9 mouse cellular contexts compared by ENCODE assay signal in genomic region chr9:54981291-54982191, GRCm38 (mm10). TPM values are rescaled to one million over a fixed set of nuclear protein-coding genes. Genes with fewer than 3 reads are reported as not detected.
DNase-seq lines count a peak whose midpoint lies in the region; ATAC-seq and TF ChIP-seq lines count a peak whose summit lies in the region.
"Had no signal": no experiment of that assay in that cellular context is flagged by ENCODE, and none has a peak within 500 bp of the region (broad histone marks: within the 10 kb centered on the region; RNA-seq: fewer than 3 reads in every experiment).

No protein-coding gene starts in this region.

- no peak overlapping the region for H3K27ac ChIP-seq in gastrocnemius, adult 2 months
- H3K27ac ChIP-seq in embryonic facial prominence, embryonic 14.5 days (replicated peaks; ENCODE audit: low read depth, low read length) = no peak overlapping the region
- H3K27ac ChIP-seq in hindbrain, embryonic 16.5 days (ENCODE audit: low read depth, low read length) = peak overlapping the region; percentile 26; the same call in 1 of the 2 replicates
- no peak overlapping the region for H3K27ac ChIP-seq in liver, embryonic 13.5 days

- ATAC-seq in embryonic facial prominence, embryonic 14.5 days (ENCODE audit: low read depth) = peak; percentile 91
- peak; percentile 89 for ATAC-seq in hindbrain, embryonic 16.5 days
- ATAC-seq in liver, embryonic 13.5 days (ENCODE audit: low read depth) = 0 out of 2 replicates have a peak, but pooled peaks have one; percentile 57

- DNase-seq in gastrocnemius, adult 2 months = peak; percentile 21
- no peak for DNase-seq in gastrocnemius, postnatal 25 days
- peak; percentile 55 for DNase-seq in Muller cell, postnatal 12 days (ENCODE audit: inconsistent ontology term)
- DNase-seq in embryonic facial prominence, embryonic 14.5 days (ENCODE audit: low spot score) = peak; percentile 71
- DNase-seq in liver, embryonic 13.5 days = peak; percentile 29
- peak; percentile 68 for DNase-seq in neural tube, embryonic 10.5 days (ENCODE audit: extremely low spot score, low spot score)
- DNase-seq in frontal cortex, adult 2 months (ENCODE audit: extremely low spot score in 1 of 2, low spot score in 1 of 2) = no peak

- WGBS in embryonic facial prominence, embryonic 14.5 days = under 1% methylated on average over 29 of the region's 85 CpGs
- WGBS in hindbrain, embryonic 16.5 days = under 1% methylated on average over 73 of the region's 85 CpGs
- WGBS in liver, embryonic 13.5 days (ENCODE audit: insufficient replicate concordance) = 2% methylated on average over 84 of the region's 85 CpGs

- H3K36me3 ChIP-seq in embryonic facial prominence, embryonic 14.5 days (ENCODE audit: control insufficient read depth, insufficient read depth, low read length) = no peaks in the 10 kb centered on the region
- H3K36me3 ChIP-seq in hindbrain, embryonic 16.5 days (ENCODE audit: control insufficient read depth, insufficient read depth, low read length) = no peaks in the 10 kb centered on the region
- no peaks in the 10 kb centered on the region for H3K36me3 ChIP-seq in liver, embryonic 13.5 days

- H3K4me3 ChIP-seq in gastrocnemius, adult 2 months = peak overlapping the region; percentile 71
- peak overlapping the region; percentile 65 for H3K4me3 ChIP-seq in embryonic facial prominence, embryonic 14.5 days (ENCODE audit: low read depth, low read length)
- H3K4me3 ChIP-seq in hindbrain, embryonic 16.5 days (ENCODE audit: low read length) = peak overlapping the region; percentile 69
- peak overlapping the region; percentile 62 for H3K4me3 ChIP-seq in liver, embryonic 13.5 days (replicated peaks)

- H3K9me3 ChIP-seq in embryonic facial prominence, embryonic 14.5 days (ENCODE audit: control insufficient read depth, low read length) = no peaks in the 10 kb centered on the region
- no peaks in the 10 kb centered on the region for H3K9me3 ChIP-seq in hindbrain, embryonic 16.5 days (ENCODE audit: control insufficient read depth, low read length)
- no peaks in the 10 kb centered on the region for H3K9me3 ChIP-seq in liver, embryonic 13.5 days (replicated peaks)

- H3K4me2 ChIP-seq in embryonic facial prominence, embryonic 14.5 days (ENCODE audit: low read depth, low read length) = peak overlapping the region; percentile 93
- H3K4me2 ChIP-seq in hindbrain, embryonic 16.5 days (ENCODE audit: low read length) = peak overlapping the region; percentile 95
- H3K4me2 ChIP-seq in liver, embryonic 13.5 days = peak overlapping the region; percentile 81

- H3K9ac ChIP-seq in embryonic facial prominence, embryonic 14.5 days (ENCODE audit: low read depth, low read length) = peak overlapping the region; percentile 63
- peak overlapping the region; percentile 70 for H3K9ac ChIP-seq in hindbrain, embryonic 16.5 days (ENCODE audit: low read depth, low read length)
- 0 out of 2 replicates have a peak overlapping the region, but pooled peaks have one; percentile 9 for H3K9ac ChIP-seq in liver, embryonic 13.5 days

- intact Hi-C loops in gastrocnemius, adult 2 months (cut with DNase I) = no loop called here

- peaks cover 44% of the 10 kb centered on the region for H3K27me3 ChIP-seq in embryonic facial prominence, embryonic 14.5 days (replicated peaks; ENCODE audit: control insufficient read depth, insufficient read depth, low read length)
- peaks cover 2% of the 10 kb centered on the region for H3K27me3 ChIP-seq in hindbrain, embryonic 16.5 days (replicated peaks; ENCODE audit: control insufficient read depth, insufficient read depth, low read length)
- H3K27me3 ChIP-seq in liver, embryonic 13.5 days = peaks cover 60% of the 10 kb centered on the region

- H3K4me1 ChIP-seq in embryonic facial prominence, embryonic 14.5 days (ENCODE audit: control insufficient read depth, insufficient read depth, low read length) = no peaks in the 10 kb centered on the region
- peaks cover 11% of the 10 kb centered on the region for H3K4me1 ChIP-seq in hindbrain, embryonic 16.5 days (ENCODE audit: control insufficient read depth, insufficient read depth, low read depth, low read length)
- H3K4me1 ChIP-seq in liver, embryonic 13.5 days (replicated peaks) = peaks cover 16% of the 10 kb centered on the region

- TF ChIP-seq CTCF in gastrocnemius, adult 2 months (IDR thresholded peaks at IDR 0.05) = no peak

RNA-seq across cellular contexts. Expression of gene Chrna5, which starts 0.9 kb away (rescaled TPM):
- total RNA-seq in gastrocnemius, adult 2 months (2021) = not detected
- not detected for total RNA-seq in gastrocnemius, postnatal 25 days (2021)
- 1.1 and 1.5 TPM in 2 replicates for polyA plus RNA-seq in embryonic facial prominence, embryonic 14.5 days (2014; fragmentation: Nextera tagmentation; extraction: Ambion mirVana)
- 0.86 and 3.7 TPM in 2 replicates for polyA plus RNA-seq in hindbrain, embryonic 16.5 days (2015; fragmentation: Nextera tagmentation; extraction: Ambion mirVana)
- 0.03 TPM in 1 of 2 replicates, not detected in the other for polyA plus RNA-seq in liver, embryonic 13.5 days (2015; fragmentation: Nextera tagmentation; extraction: Ambion mirVana)
- 1.5 and 2.2 TPM in 2 replicates for polyA plus RNA-seq in frontal cortex, adult 2 months (2012; rRNA removed)
- total RNA-seq: MEL had no signal

RNA-seq across cellular contexts. Expression of gene AY074887, which starts 30.7 kb away (rescaled TPM):
- total RNA-seq in gastrocnemius, adult 2 months (2021) = not detected
- total RNA-seq in gastrocnemius, postnatal 25 days (2021) = not detected
- polyA plus RNA-seq in embryonic facial prominence, embryonic 14.5 days (2014; fragmentation: Nextera tagmentation; extraction: Ambion mirVana) = 1.0 and 1.2 TPM in 2 replicates
- 0.86 and 0.90 TPM in 2 replicates for polyA plus RNA-seq in hindbrain, embryonic 16.5 days (2015; fragmentation: Nextera tagmentation; extraction: Ambion mirVana)
- 0.44 and 0.64 TPM in 2 replicates for polyA plus RNA-seq in liver, embryonic 13.5 days (2015; fragmentation: Nextera tagmentation; extraction: Ambion mirVana)
- polyA plus RNA-seq in frontal cortex, adult 2 months (2012; rRNA removed) = 0.34 TPM in 1 of 2 replicates, not detected in the other
- total RNA-seq: MEL had no signal

RNA-seq across cellular contexts. Expression of gene Psma4, which starts 31.0 kb away (rescaled TPM):
- 100 to 1,000 TPM; 131 TPM for total RNA-seq in gastrocnemius, adult 2 months (2021)
- total RNA-seq in gastrocnemius, postnatal 25 days (2021) = 100 to 1,000 TPM; 109 to 123 TPM
- polyA plus RNA-seq in embryonic facial prominence, embryonic 14.5 days (2014; fragmentation: Nextera tagmentation; extraction: Ambion mirVana) = 285 and 291 TPM in 2 replicates
- polyA plus RNA-seq in hindbrain, embryonic 16.5 days (2015; fragmentation: Nextera tagmentation; extraction: Ambion mirVana) = 256 and 265 TPM in 2 replicates
- 203 and 226 TPM in 2 replicates for polyA plus RNA-seq in liver, embryonic 13.5 days (2015; fragmentation: Nextera tagmentation; extraction: Ambion mirVana)
- 138 and 166 TPM in 2 replicates for polyA plus RNA-seq in frontal cortex, adult 2 months (2012; rRNA removed)

RNA-seq across cellular contexts. Expression of gene Chrna3, which starts 44.8 kb away (rescaled TPM):
- total RNA-seq in gastrocnemius, adult 2 months (2021) = not detected
- not detected for total RNA-seq in gastrocnemius, postnatal 25 days (2021)
- 2.0 and 2.2 TPM in 2 replicates for polyA plus RNA-seq in embryonic facial prominence, embryonic 14.5 days (2014; fragmentation: Nextera tagmentation; extraction: Ambion mirVana)
- 18.8 and 20.2 TPM in 2 replicates for polyA plus RNA-seq in hindbrain, embryonic 16.5 days (2015; fragmentation: Nextera tagmentation; extraction: Ambion mirVana)
- 0.05 TPM in 2 replicates for polyA plus RNA-seq in liver, embryonic 13.5 days (2015; fragmentation: Nextera tagmentation; extraction: Ambion mirVana)
- polyA plus RNA-seq in frontal cortex, adult 2 months (2012; rRNA removed) = 2.1 and 2.9 TPM in 2 replicates
- total RNA-seq: MEL had no signal

Comparison
In these comparisons a context has a peak if more than half of its experiments do, and no peak if none do; other contexts are left out.
1. DNase-seq: peak in gastrocnemius, adult 2 months (single experiment), Muller cell, postnatal 12 days (single experiment), embryonic facial prominence, embryonic 14.5 days (single experiment), liver, embryonic 13.5 days (single experiment) and neural tube, embryonic 10.5 days (single experiment); none in gastrocnemius, postnatal 25 days (single experiment) and frontal cortex, adult 2 months (0 of 2).
2. H3K9ac ChIP-seq: peak in every context shown above with its lines; median percentile 70 in hindbrain, embryonic 16.5 days; 63 in embryonic facial prominence, embryonic 14.5 days; 9 in liver, embryonic 13.5 days.
3. Peak in every context shown above with its lines, with median percentiles within 50 percentile points of each other: H3K4me3 ChIP-seq, ATAC-seq and H3K4me2 ChIP-seq.